Mouse (Mus musculus): ENCODE results near the gene A630076J17Rik. TPM values are rescaled to one million over a fixed set of nuclear protein-coding genes. Genes with fewer than 3 reads are reported as not detected.
A peak's percentile ranks its signal among the peaks of the same experiment; 100 is the strongest.

A630076J17Rik gene
- total and polyA plus RNA-seq, 2 experiments from 2014 or later, result not detected

- 0 out of 2 replicates have a peak, but pooled peaks cover 4% of the 10 kb centered on the region for H3K4me1 ChIP-seq (ENCODE audit: insufficient read depth, low read length)
- no peak for ATAC-seq
- no peak overlapping the region for H3K9ac ChIP-seq (replicated peaks; ENCODE audit: low read length)
- no peak for DNase-seq (ENCODE audit: low spot score)
- H3K4me3 ChIP-seq (ENCODE audit: low read length), result no peak overlapping the region
- H3K27me3 ChIP-seq (ENCODE audit: insufficient read depth, low read length), result no peaks in the 10 kb centered on the region
- no peak for TF ChIP-seq CTCF (IDR thresholded peaks at IDR 0.05; ENCODE audit: low read depth)
- 87% methylated on average over 3 of the region's 3 CpGs for WGBS
- H3K4me2 ChIP-seq (ENCODE audit: low read depth, low read length), result no peak overlapping the region
- H3K9me3 ChIP-seq (ENCODE audit: low read length), result no peaks in the 10 kb centered on the region
- H3K36me3 ChIP-seq (ENCODE audit: insufficient read depth, low read length), result no peaks in the 10 kb centered on the region
- H3K27ac ChIP-seq, result no peak overlapping the region
These were observed 25.6 kb downstream of the A630076J17Rik start for GRCm38 (mm10) chr3:107255992-107256391.

- Histone ChIP-seq H3K27ac (no peak overlapping the region), H3K4me2 (ENCODE audit: low read depth, low read length) (no peak overlapping the region), H3K27me3 (ENCODE audit: insufficient read depth, low read length) (no peaks in the 10 kb centered on the region), H3K4me1 (ENCODE audit: insufficient read depth, low read length) (0 out of 2 replicates have a peak, but pooled peaks cover 4% of the 10 kb centered on the region), H3K9ac (replicated peaks; ENCODE audit: low read length) (no peak overlapping the region), H3K4me3 (ENCODE audit: low read length) (no peak overlapping the region), H3K36me3 (ENCODE audit: insufficient read depth, low read length) (no peaks in the 10 kb centered on the region), H3K9me3 (ENCODE audit: low read length) (no peaks in the 10 kb centered on the region)
- ATAC-seq (no peak), DNase-seq (ENCODE audit: low spot score) (peak; percentile 40)
- no peak for TF ChIP-seq CTCF (IDR thresholded peaks at IDR 0.05; ENCODE audit: low read depth)
- 48% methylated on average over 7 of the region's 7 CpGs for WGBS
These were observed 26.3 kb downstream of the A630076J17Rik start for GRCm38 (mm10) chr3:107256724-107257123.

- Histone ChIP-seq H3K4me1 (ENCODE audit: insufficient read depth, low read length) (0 out of 2 replicates have a peak, but pooled peaks cover 4% of the 10 kb centered on the region), H3K9me3 (ENCODE audit: low read length) (no peaks in the 10 kb centered on the region), H3K27me3 (ENCODE audit: insufficient read depth, low read length) (no peaks in the 10 kb centered on the region), H3K9ac (replicated peaks; ENCODE audit: low read length) (no peak overlapping the region), H3K27ac (no peak overlapping the region), H3K4me3 (ENCODE audit: low read length) (no peak overlapping the region), H3K36me3 (ENCODE audit: insufficient read depth, low read length) (no peaks in the 10 kb centered on the region), H3K4me2 (ENCODE audit: low read depth, low read length) (no peak overlapping the region)
- ATAC-seq (no peak), DNase-seq (ENCODE audit: low spot score) (no peak)
- TF ChIP-seq CTCF (IDR thresholded peaks at IDR 0.05; ENCODE audit: low read depth), result no peak
- 46% methylated on average over 5 of the region's 5 CpGs for WGBS
These were observed 27.5 kb downstream of the A630076J17Rik start for GRCm38 (mm10) chr3:107257924-107258323.

GRCm38 (mm10) chr3:107260956-107261850 is 30.8 kb downstream of the A630076J17Rik start:
- no peak overlapping the region for H3K9ac ChIP-seq (replicated peaks; ENCODE audit: low read length)
- H3K4me1 ChIP-seq (ENCODE audit: insufficient read depth, low read length), result 0 out of 2 replicates have a peak, but pooled peaks cover 4% of the 10 kb centered on the region
- H3K27ac ChIP-seq, result peak overlapping the region; percentile 23; the same call in 1 of the 2 replicates
- no peak overlapping the region for H3K4me2 ChIP-seq (ENCODE audit: low read depth, low read length)
- no peak for TF ChIP-seq CTCF (IDR thresholded peaks at IDR 0.05; ENCODE audit: low read depth)
- ATAC-seq (peak; percentile 46; the same call in 1 of the 2 replicates), DNase-seq (ENCODE audit: low spot score) (peak; percentile 9)
- H3K4me3 ChIP-seq (ENCODE audit: low read length), result no peak overlapping the region
- H3K9me3 ChIP-seq (ENCODE audit: low read length), result no peaks in the 10 kb centered on the region
- H3K27me3 ChIP-seq (ENCODE audit: insufficient read depth, low read length), result no peaks in the 10 kb centered on the region
- WGBS, result 49% methylated on average over 8 of the region's 8 CpGs
- no peaks in the 10 kb centered on the region for H3K36me3 ChIP-seq (ENCODE audit: insufficient read depth, low read length)

- no peak overlapping the region for H3K27ac ChIP-seq
- WGBS, result 27% methylated on average over 7 of the region's 7 CpGs
- H3K36me3 ChIP-seq (ENCODE audit: insufficient read depth, low read length), result no peaks in the 10 kb centered on the region
- TF ChIP-seq CTCF (IDR thresholded peaks at IDR 0.05; ENCODE audit: low read depth), result no peak
- peak; percentile 10 for DNase-seq (ENCODE audit: low spot score)
- H3K9me3 ChIP-seq (ENCODE audit: low read length), result no peaks in the 10 kb centered on the region
- H3K4me2 ChIP-seq (ENCODE audit: low read depth, low read length), result no peak overlapping the region
- H3K4me1 ChIP-seq (ENCODE audit: insufficient read depth, low read length), result 0 out of 2 replicates have a peak, but pooled peaks cover 4% of the 10 kb centered on the region
- no peak for ATAC-seq
- no peaks in the 10 kb centered on the region for H3K27me3 ChIP-seq (ENCODE audit: insufficient read depth, low read length)
- no peak overlapping the region for H3K9ac ChIP-seq (replicated peaks; ENCODE audit: low read length)
- H3K4me3 ChIP-seq (ENCODE audit: low read length), result no peak overlapping the region
These were observed 31.4 kb downstream of the A630076J17Rik start for GRCm38 (mm10) chr3:107261851-107262165.

GRCm38 (mm10) chr3:107266814-107267345 is 36.5 kb downstream of the A630076J17Rik start:
- no peak overlapping the region for H3K4me2 ChIP-seq (ENCODE audit: low read depth, low read length)
- ATAC-seq (no peak), DNase-seq (ENCODE audit: low spot score) (no peak)
- no peaks in the 10 kb centered on the region for H3K27me3 ChIP-seq (ENCODE audit: insufficient read depth, low read length)
- H3K9me3 ChIP-seq (ENCODE audit: low read length), result no peaks in the 10 kb centered on the region
- H3K4me1 ChIP-seq (ENCODE audit: insufficient read depth, low read length), result no peaks in the 10 kb centered on the region
- H3K4me3 ChIP-seq (ENCODE audit: low read length), result no peak overlapping the region
- 72% methylated on average over 2 of the region's 2 CpGs for WGBS
- no peak for TF ChIP-seq CTCF (IDR thresholded peaks at IDR 0.05; ENCODE audit: low read depth)
- H3K9ac ChIP-seq (replicated peaks; ENCODE audit: low read length), result no peak overlapping the region
- no peaks in the 10 kb centered on the region for H3K36me3 ChIP-seq (ENCODE audit: insufficient read depth, low read length)
- H3K27ac ChIP-seq, result no peak overlapping the region

GRCm38 (mm10) chr3:107272433-107272832 is 42.0 kb downstream of the A630076J17Rik start:
- no peak overlapping the region for H3K4me2 ChIP-seq (ENCODE audit: low read depth, low read length)
- no peak overlapping the region for H3K27ac ChIP-seq
- H3K4me1 ChIP-seq (ENCODE audit: insufficient read depth, low read length), result no peaks in the 10 kb centered on the region
- H3K36me3 ChIP-seq (ENCODE audit: insufficient read depth, low read length), result no peaks in the 10 kb centered on the region
- DNase-seq (ENCODE audit: low spot score) (no peak), ATAC-seq (no peak)
- H3K9me3 ChIP-seq (ENCODE audit: low read length), result no peaks in the 10 kb centered on the region
- no peak for TF ChIP-seq CTCF (IDR thresholded peaks at IDR 0.05; ENCODE audit: low read depth)
- H3K4me3 ChIP-seq (ENCODE audit: low read length), result no peak overlapping the region
- no peaks in the 10 kb centered on the region for H3K27me3 ChIP-seq (ENCODE audit: insufficient read depth, low read length)
- H3K9ac ChIP-seq (replicated peaks; ENCODE audit: low read length), result no peak overlapping the region
- WGBS, result 91% methylated on average over 3 of the region's 3 CpGs

Measured in hindbrain, postnatal 0 days (tissue).